Mouse (Mus musculus): ENCODE measurements at regions not wholly inside any gene's neighbourhood (a gene's known extent, or its start where the extent isn't known, plus 50 kb on each side); places are given as distances from the start of the nearest gene placed in this dataset.

DNA sequence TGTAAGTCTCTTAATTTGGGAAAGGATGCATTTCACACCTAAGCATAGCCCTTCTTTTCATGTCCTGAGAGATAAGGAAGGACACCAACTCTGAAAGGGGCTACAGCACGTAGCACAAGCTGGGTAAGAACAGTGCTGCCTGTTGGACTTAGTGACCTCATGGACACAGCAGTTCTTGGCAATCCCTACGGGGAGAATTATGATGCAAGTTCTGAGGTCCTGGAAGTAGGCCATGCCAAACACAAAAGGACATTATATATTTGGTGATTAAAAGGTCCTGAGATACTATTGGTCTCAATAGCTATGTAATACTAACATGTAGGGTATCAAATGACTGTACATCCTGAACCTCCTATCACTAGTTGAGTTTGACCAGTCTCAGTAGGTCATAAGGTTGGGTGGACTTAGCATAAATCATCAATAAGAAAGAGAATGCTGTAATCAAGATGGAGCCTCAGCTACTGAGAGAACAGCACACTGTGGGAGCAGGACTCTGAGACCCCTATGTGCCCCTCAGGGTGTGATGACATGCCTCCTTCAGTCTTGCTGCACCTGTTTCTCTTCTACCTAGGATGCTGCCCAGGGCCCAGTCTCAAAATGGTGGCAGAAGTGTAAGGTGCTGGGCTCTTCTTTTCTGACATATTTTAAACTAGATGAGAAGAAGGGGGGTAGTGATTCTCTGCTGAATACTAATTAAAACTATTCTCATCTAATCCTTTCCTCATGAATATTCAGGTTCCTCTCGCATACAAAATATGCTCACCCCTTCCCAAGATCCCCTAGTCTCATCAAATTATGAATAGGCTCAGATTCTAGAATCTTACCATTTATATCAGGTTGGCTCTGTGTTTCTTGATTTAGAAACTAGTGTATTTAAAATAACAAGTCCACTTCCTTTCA, 277.5 kb upstream of the Camk1g start:
- TF ChIP-seq POLR2A (IDR thresholded peaks at IDR 0.05; ENCODE audit: extremely low read depth, insufficient read depth, low read length) (no peak), CTCF (IDR thresholded peaks at IDR 0.05; ENCODE audit: extremely low read depth, insufficient read depth, low read length) (no peak)

Measured in cortical plate, adult 2 months (tissue).